Mouse (Mus musculus): Measurements from ENCODE around the gene Rsph3b.
"Not testable (repeated sequence)": the region's sequence is repeated elsewhere in the genome, so short reads cannot be mapped to it uniquely, and the experiment has no call there.

Rsph3b gene

DNA sequence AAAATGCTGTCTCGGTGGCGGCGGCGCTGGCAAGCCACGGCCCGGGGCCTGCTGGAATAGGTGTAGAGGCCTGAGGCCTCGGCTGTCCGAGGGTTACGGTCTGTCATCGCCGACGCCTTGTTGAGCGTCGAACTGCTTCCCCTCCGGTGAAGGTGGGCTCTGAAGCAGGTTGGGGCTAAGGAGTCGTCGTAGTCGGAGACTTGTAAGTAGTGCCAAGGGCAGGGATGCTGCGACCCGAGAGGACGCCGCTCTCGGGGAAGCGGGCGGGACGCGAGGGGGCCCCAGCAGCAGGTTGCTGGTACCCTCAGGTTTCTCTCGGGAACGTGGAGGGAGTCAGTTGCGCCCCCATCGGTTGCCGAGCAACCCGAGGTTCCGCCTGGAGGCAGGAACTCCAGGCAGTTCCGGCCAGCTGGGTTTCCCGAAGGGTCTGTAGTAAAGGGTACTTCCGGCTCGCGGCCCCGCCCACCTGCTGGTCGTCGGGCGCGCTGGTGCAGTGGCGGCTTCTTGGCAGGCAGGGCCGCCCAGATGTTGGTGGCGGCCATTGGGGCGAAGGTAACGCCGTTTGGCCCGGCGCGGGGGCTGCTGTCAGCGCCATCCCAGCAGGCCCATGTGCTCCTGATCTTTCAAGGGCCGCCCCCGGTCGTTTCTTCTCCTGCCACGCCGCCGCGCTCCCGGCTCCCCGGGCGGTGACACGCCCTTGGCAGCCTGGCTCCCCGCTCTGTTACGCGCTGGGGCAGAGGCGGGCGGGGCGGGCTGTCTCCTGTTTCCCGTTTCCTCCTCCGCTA is at the start of gene Rsph3b:
Rsph3b (minus strand) TSS at position 699 of the 785 bp plus-strand sequence.
- peak; percentile 68 for DNase-seq (ENCODE audit: low spot score)

DNA sequence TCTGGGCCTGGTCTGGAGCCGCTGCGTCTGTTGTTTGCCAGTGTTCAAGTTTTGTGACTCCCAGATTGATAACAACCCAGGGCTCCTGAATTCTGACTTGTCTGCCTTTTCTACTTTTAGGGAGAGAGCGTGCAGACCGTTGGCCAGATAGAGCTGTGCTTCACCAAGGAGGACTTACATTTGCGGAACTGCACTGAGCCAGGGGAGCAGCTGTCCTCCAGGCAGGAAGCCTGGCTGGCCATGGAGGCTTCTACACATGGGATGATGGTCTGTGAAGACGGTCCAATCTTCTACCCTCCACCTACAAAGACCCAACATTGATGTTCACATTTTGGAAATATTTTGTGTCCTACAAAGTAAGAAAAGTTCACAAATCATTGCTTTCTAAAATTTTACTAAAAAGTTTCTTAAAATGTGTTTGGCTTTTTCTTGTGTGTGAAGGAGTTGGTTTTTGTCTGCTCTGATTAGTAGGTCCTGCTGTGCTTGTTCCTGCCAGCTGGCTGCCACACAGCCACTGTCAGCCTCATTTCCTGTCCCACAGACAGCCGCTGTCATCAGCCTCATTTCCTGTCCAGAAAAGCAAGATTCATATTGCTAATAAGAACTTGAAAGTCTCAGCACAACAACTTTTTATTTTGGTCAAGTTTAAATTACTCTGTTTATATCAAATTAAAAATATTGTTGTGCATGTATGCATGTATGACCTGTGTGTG is 49.5 kb upstream of the Rsph3b start:
- not testable (repeated sequence) for DNase-seq (ENCODE audit: low spot score)

DNA sequence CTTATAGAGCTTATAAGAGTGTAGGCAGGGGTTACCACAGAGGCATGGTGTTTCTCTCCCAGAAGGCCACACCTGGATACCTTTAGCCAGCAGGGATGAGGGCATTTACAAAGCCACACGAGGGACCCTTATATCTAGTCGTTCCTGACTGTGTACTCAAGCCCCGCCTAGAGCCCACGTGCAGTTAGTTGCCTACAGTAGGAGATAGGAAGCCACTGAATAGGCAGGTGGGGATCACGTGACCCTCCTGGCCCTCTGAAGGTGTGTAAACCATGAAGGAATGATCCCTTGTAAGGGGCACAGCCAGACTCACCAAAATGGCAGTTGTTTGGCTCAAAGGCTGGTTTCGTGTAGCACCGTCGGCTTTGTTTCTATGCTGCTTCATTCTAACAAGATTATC is 48.3 kb upstream of the Rsph3b start:
- DNase-seq (ENCODE audit: low spot score) = not testable (repeated sequence)

DNA sequence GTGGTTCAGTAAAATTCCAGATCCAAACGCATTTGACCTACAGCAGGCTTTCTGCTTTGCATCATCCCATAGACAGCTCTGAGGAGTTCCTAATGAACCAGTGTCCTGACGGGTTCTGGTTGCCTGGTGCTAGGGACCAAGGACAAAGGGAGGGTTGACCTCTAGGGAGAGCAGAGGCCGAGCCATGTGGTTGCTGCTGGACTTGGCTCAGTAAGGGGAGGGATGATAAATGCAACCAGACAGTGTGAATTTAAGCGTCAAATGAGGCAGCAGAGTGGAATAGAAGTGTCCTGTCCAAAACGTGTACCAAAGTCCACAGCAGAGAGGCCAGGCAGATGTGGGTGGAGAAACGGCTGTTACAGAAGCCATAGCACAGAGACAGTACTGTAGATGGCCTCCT is 47.0 kb upstream of the Rsph3b start:
- DNase-seq (ENCODE audit: low spot score) = not testable (repeated sequence)

DNA sequence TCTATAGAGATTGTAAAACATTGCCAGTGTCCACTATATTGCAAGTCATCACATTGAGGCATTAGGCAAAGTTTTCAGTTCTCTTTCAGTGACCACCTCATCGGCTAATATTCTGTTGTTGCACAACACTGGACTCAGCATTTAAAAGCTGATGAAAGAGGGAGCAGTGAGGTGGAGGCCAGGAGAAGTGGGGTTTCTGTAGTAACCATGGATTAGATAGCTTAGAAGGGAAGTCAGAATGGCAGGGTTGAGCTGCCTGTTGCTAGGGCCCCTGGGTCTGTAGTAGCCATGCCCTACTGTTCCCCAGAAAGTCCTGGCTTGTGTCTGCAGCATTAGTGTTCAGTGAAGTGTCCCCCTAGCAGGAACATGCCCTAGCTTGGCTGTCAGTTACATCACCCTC is 37.6 kb upstream of the Rsph3b start:
- not testable (repeated sequence) for DNase-seq (ENCODE audit: low spot score)

DNA sequence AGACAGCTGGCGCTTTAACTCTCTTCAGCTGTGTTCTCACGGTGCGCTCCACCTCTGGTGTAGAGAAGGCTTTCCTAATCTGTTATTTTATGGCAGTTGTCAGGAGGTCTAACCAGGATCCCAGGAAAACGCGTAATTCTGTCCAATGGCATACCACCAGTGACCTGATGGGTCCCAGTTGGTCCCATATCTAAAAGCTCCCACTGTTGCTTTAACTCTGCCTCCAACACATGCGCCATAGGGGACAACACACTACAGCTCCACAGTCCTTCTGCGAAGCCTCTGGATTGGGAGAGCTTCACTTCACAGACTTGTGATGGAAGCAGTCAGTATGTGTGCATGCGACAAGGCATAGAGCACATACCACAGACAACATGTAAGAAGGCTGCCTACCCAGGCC is 31.7 kb upstream of the Rsph3b start:
- not testable (repeated sequence) for DNase-seq (ENCODE audit: low spot score)

DNA sequence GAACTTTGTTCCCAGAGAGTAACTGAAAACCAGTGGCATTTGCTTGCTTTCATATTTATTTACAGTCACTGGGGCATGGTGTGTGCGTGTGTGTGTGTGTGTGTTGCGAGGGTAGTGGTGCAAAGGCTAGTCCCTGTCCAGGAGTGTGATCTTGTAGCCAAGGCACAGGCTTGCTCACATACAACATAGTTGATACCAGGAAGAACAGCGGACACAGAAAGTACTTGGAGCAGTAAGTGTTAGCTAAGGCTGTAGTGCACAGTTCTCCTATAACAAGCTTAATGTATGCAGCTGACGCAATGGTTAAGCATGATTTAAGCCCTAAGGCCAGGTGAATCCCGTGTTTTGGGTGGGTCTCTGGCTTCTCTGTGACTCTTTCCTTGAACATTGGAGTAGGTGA is 30.9 kb upstream of the Rsph3b start:
- DNase-seq (ENCODE audit: low spot score) = not testable (repeated sequence)

DNA sequence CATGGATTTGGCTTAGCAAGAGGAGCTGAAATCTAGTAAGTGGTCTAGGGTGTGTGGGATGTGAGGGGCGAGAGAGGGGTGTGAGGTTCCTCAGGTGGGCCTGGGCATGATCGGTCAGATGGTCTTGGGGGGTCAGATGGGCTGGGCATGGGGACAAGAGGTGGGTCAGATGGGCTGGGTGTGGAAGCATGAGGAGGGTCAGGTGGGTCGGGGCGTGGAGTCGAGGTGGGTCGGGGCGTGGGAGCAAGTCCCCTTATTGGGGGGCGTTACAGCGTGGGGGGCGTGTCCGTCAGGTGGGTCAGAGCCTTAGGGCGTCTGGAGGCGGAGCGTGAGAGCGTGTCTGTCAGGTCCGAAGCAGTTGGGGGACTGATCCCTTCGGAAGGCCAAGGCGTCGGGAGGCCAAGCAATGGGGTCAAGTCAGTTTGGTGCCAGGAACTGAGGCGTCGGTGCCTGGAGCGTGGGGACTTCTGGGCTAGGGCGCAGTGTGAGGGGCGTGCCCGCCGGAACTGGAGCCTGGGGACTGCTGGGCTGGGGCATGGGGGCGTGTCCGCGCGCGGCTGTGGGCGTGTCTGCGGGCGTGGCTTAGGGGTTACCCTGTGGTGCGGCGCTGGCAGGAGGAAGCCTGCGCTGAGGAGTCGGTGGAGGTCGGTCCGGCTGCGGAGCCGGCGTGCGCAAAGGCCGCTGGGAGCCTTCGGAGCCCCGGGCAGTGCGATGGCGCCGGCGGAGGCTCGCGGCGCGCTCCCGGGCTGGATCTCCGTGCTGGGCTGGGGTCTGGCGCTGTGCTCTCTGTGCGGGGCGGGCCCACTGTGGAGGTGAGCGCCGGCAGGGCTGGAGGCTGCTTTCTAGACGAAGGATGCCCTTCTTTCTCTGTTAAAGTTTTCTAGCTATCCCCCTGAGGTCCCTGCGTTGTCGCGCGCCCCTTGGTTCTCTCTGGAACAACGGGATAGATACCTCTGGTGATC is 30.1 kb upstream of the Rsph3b start, which contains the start of gene Gm49721:
Gm49721 (plus strand) TSS at position 618 of the 962 bp plus-strand sequence.
- DNase-seq (ENCODE audit: low spot score) = not testable (repeated sequence)

DNA sequence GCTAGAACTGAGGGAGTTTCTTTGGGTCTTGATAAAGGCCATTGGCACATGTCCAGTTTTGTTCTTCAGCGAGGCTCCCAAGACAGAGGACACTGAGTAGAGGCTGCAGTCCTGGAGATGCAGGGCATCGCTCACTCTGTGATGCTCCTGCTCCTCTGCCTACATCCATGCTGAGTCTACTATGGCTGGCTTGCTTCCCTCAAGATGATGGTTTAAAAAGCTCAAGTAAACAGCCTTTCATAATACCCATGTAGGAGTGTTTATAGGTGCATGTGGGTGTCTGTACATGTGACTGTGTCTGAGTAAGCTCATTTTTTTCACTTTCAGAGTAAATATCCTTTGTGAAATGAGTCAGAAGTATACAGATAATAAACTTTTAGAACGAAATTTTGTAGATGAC is 26.5 kb upstream of the Rsph3b start:
- DNase-seq (ENCODE audit: low spot score) = not testable (repeated sequence)

DNA sequence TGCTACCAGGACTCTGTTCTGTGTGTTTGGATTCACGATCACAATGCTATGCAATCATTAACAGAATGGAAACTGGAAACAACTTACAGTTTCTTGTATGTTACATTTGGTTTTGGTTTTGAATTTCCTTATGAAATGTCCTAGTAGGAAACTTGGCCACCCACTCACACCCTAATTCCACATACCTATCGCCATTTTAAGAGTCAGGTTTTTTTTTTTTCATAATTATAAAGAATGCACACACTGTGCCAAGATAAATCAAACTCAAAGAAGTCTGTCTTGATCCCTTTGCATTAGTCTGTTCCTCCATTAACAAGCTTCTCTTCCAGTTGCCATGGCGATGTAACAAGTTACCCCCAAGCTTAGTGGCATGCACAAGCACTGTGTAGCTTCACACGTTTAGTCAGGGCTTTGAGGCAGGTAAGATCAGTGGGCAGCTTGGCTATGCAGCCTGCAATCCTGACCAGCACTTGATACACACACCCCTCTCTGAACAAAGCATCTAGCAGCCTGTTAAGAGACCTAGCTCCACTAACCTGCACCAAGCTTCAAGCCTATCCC is 24.4 kb upstream of the Rsph3b start:
- DNase-seq (ENCODE audit: low spot score) = not testable (repeated sequence)

DNA sequence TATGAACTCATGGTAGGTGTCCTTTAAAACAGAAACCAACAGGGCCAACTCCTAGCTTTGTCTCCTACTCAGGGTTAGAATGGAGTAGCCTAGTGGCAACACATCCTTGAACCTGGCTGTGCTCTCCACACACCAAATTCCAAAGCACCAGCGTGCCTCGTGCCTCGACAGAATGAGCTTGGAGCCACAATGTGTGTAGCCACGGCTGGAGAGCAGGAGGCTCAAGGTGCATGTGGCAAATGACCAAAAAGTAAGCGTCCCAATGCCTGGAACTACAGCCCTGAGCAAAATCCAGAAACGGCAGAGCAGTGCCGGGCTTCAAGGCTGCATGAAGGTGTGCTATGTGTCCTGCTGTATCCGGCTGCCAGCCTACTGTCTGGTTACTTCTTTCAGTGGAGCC is 22.8 kb upstream of the Rsph3b start:
- not testable (repeated sequence) for DNase-seq (ENCODE audit: low spot score)

DNA sequence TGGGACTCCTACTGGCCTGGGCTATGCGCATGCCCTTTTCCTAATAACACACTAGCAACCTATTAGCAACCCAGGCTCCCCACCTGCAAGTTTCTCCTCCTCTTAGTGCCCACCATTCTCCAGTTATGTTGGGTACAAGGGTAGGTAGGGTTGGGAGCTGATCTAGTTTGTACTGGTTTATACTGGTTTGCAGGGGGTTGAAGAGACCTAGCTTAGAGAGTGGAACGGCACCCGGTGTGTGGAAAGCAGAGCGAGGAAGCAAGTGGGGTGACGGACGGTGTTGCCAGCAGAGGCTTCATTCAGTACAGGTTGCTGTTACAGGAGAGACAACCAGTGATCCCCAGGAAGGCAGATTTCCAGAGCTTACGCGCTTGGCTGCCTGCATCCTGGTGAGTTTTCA is 21.9 kb upstream of the Rsph3b start, which contains the start of gene Rnaset2b:
Rnaset2b (plus strand) TSS at position 301 of the 400 bp plus-strand sequence.
- not testable (repeated sequence) for DNase-seq (ENCODE audit: low spot score)

DNA sequence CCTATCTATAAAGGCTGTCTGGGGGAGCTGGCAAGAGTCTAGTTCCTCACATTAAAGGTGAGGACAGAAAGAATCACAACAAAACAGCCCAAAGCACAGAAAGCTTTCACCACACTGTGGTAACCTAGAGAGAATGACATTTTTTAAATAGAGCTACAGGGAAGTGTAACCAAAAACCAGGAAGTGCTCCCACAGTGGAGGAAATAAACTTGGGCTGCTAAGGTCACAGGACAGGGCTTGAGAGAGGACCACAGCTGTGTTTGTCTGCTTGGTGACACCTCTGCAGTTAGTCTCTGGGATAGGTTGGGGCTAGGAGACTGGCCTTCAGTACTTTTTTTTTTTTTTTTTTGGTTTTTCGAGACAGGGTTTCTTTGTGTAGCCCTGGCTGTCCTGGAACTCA is 19.2 kb upstream of the Rsph3b start:
- not testable (repeated sequence) for DNase-seq (ENCODE audit: low spot score)

DNA sequence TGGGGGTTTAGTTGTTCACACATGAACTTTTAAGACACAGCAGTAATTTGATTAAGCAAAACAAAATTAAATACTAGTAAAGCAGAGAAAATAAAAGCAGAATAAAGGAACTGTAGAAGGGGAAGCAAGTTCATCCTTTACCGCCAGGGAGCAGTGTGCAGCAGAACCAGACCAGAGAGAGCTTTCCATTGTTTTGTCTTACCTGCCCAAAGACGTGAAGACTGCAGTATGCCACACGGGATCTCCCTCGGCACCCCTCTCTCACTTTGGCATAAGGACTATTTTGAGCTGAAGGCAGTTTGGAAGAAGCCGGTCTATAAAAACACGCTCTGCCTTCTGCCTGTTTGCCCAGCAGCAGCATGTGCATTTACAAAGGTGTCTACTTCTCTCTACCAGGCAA is 16.9 kb upstream of the Rsph3b start:
- DNase-seq (ENCODE audit: low spot score) = not testable (repeated sequence)

DNA sequence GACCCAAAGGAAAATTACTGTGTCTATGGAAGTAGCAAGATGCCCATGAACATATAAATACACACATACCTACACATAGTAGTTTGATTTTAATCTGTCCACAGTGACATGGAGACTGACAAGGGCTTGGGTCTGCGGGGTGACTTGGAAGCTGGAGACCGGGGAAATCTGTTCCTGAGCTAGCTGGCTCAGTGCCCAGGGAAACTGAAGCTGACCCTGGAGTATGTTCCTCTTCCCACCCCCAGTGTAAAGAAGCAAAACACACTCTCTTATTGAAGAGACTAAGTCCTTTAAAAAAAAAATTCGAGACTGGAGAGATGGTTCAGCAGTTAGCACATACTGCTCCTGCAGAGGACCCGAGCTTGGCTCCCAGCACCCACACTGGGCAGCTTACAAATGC is 14.5 kb upstream of the Rsph3b start:
- DNase-seq (ENCODE audit: low spot score) = not testable (repeated sequence)

DNA sequence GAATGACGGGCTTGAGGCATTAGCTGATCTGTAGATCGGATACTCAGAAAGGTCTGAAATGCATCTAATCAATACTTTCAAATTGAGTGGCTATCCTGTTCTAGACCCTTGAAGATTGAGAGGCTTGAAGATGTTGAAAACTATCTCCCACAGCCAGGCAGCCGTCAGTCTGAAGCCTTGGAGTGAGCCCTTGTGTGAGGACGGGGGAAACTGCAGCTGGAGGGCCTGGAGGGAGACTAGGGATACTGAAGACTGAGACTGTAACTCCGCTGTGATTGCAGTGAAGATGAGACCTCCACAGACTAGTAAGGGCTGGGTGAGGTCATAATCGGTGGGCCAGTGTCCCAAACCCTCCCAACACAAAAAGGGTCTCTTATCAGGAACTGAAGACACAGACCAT is 13.9 kb upstream of the Rsph3b start:
- not testable (repeated sequence) for DNase-seq (ENCODE audit: low spot score)

DNA sequence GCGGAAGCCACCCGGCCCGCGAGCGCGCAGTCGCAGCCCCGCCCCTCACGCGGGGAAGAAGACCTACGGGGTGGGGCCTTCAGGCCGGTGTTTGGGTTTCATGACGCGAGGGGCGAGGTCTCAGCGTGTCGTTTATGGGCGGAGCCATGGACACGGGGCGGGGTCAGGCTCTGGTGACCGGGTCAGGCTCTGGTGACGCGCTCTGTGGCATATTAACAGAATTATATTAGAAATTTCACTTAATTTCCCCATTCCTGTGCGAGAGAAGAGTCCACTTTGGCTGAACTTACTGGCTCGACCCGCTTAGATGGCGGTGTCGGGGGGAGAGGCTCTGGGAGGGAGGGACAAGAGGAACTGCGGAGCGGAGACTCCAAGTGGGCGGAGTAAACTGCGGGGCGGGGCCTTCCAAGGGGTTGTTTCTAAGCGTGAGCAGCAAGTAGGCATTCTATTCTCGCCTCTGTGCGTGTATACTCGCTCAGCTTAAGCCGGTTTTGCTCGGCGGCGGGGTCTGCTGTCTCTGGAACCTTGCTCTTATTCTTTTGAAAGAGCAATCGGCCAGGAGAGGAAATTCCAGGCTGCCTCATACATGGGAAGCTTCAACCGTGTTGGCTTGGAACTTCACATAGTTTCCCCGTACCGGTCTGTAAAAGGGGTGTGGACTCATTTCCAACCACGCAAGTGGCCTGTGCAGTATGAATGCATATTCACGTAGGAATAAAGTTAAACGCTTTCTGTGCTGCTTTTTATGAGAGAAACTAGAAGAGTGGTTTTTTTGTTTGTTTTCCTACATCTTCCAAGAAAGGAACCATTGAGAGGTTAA is 12.9 kb upstream of the Rsph3b start:
- DNase-seq (ENCODE audit: low spot score) = peak; percentile 31

DNA sequence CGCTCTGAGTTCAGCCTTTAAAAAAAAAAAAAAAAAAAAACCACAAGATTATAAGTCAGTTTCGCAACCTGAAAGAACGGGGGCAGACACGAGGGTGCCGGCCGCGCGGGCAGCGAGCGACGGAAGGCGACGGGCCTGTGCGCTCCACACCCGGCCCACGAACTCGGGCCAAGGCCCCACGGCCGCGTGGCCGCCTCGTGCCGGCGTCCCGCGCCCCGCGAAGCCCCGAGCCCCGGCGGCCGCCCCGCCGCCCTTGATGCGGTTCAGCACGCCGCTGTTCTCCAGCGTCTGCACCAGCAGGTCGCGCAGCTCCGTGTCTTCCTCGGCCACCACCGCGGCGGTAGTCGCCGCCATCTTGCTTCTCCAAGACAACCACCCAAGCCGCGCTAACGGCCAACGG is 12.3 kb upstream of the Rsph3b start, which contains the start of gene Tagap1:
Tagap1 (minus strand) TSS at position 381 of the 400 bp plus-strand sequence.
- DNase-seq (ENCODE audit: low spot score) = not testable (repeated sequence)

DNA sequence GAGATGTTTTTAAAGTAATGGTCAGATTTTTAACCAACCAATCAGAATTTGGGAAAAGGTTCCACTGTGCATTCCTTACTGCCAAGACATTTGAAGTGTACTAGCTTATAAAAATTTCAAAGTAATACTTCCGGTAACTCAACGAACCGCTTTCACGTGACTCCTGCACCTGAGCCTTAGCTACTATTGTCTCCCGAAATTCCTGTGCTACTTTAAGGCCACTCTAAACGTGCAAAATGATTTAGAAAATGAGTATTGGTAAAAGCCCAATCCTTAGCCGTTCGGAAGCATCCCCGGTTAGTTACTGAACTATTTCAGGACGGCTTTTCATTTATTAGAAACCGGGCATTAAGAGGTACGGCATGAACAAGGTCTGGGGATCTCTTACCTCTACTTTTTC is 11.9 kb upstream of the Rsph3b start:
- not testable (repeated sequence) for DNase-seq (ENCODE audit: low spot score)

DNA sequence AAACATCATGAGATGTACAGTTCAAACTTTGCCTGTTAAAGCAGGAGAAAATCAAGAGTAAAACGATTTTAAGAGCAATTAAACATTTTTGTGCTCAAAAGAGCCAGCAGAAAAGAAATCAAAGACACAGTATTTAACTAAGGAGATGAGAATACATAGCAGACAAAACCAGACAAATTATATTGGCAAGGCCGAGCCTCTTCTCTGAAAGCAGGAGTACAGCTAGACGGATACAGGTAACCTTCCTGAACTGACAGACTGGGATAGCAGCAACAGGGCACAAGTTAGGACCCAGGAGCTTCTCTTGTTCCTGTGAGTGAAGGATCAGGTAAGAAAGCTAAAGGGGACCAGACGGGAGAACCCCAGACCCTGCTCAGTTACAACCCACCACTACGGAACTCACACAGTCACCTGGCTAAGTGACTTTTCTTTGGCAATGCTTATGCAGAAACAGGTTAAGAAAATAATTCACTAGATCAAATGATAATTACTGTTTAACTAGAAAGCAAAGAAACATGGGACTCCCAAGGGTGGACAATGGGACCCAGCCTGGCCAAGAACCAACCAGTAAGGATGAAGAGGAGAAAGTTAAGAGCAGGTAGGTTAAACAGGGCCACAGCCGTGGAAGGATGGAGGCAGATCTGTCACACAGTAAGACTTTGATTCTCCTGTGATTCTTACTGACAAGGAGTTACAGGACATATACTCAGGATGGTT is 11.2 kb upstream of the Rsph3b start:
- not testable (repeated sequence) for DNase-seq (ENCODE audit: low spot score)
